Mouse (Mus musculus) natural killer cell, adult 2 months (primary cell): ENCODE measurements at regions not wholly inside any gene's neighbourhood (a gene's known extent, or its start where the extent isn't known, plus 50 kb on each side); places are given as distances from the start of the nearest gene placed in this dataset.

Source experiments
- DNase-seq, 2 experiments: peaks; one replicate each; pipeline ENCODE4 v3.0.0; 2022; ENCODE audit warnings: low spot score in 2 of 2

GRCm38 (mm10) chr16:24255037-24255436 is 138.3 kb upstream of the Lpp start:
- DNase-seq = no peak

GRCm38 (mm10) chr16:24254590-24254989 is 138.7 kb upstream of the Lpp start:
- DNase-seq = no peak

GRCm38 (mm10) chr16:24254143-24254542 is 139.2 kb upstream of the Lpp start:
- no peak for DNase-seq

GRCm38 (mm10) chr16:24247291-24247690 is 146.0 kb upstream of the Lpp start:
- DNase-seq = no peak

- DNase-seq = no peak
Observed at GRCm38 (mm10) chr16:24238075-24238555, 155.2 kb upstream of the Lpp start.

- no peak for DNase-seq
Observed at GRCm38 (mm10) chr16:24237425-24237824, 155.9 kb upstream of the Lpp start.

GRCm38 (mm10) chr16:24237013-24237412 is 156.3 kb upstream of the Lpp start:
- DNase-seq = no peak

GRCm38 (mm10) chr16:24236511-24236910 is 156.8 kb upstream of the Lpp start:
- no peak for DNase-seq

- no peak for DNase-seq
Observed at GRCm38 (mm10) chr16:24234795-24235194, 158.5 kb upstream of the Lpp start.

- no peak for DNase-seq
Observed at GRCm38 (mm10) chr16:24232001-24232530, 161.2 kb upstream of the Lpp start.

GRCm38 (mm10) chr16:24231506-24231905 is 161.8 kb upstream of the Lpp start:
- DNase-seq = no peak

- DNase-seq = no peak
Observed at GRCm38 (mm10) chr16:24229002-24229607, 164.2 kb upstream of the Lpp start.

GRCm38 (mm10) chr16:24225897-24226296 is 167.4 kb upstream of the Lpp start:
- DNase-seq = no peak

- no peak for DNase-seq
Observed at GRCm38 (mm10) chr16:24225090-24225489, 168.2 kb upstream of the Lpp start.

- no peak for DNase-seq
Observed at GRCm38 (mm10) chr16:24223901-24224300, 169.4 kb upstream of the Lpp start.

GRCm38 (mm10) chr16:24223527-24223880 is 169.8 kb upstream of the Lpp start:
- DNase-seq = no peak

- peak; percentile 20 to 49 for DNase-seq
Observed at GRCm38 (mm10) chr16:24222759-24223526, 170.4 kb upstream of the Lpp start.

- no peak for DNase-seq
Observed at GRCm38 (mm10) chr16:24221992-24222391, 171.3 kb upstream of the Lpp start.

GRCm38 (mm10) chr16:24220613-24221012 is 172.7 kb upstream of the Lpp start:
- no peak for DNase-seq

- no peak for DNase-seq
Observed at GRCm38 (mm10) chr16:24219691-24220090, 173.6 kb upstream of the Lpp start.

- DNase-seq = no peak
Observed at GRCm38 (mm10) chr16:24218850-24219185, 174.5 kb upstream of the Lpp start.

GRCm38 (mm10) chr16:24218162-24218849 is 175.0 kb upstream of the Lpp start:
- no peak for DNase-seq

GRCm38 (mm10) chr16:24216828-24217227 is 176.5 kb upstream of the Lpp start:
- peak; percentile 62 to 74 for DNase-seq
